Mouse (Mus musculus) gastrocnemius, postnatal 14 days (tissue): ENCODE measurements at regions not wholly inside any gene's neighbourhood (a gene's known extent, or its start where the extent isn't known, plus 50 kb on each side); places are given as distances from the start of the nearest gene placed in this dataset.

Experiments
- DNase-seq: peaks from one replicate; pipeline ENCODE4 v3.0.0; 2021; ENCODE audit warnings: mixed read lengths
- intact Hi-C: fragments of 180-260 bp; cut with DNase I; formaldehyde crosslinking; loops from one replicate; pipeline ENCODE4 v1.15.1; 2025; ENCODE audit warnings: low total_unique reads

DNA sequence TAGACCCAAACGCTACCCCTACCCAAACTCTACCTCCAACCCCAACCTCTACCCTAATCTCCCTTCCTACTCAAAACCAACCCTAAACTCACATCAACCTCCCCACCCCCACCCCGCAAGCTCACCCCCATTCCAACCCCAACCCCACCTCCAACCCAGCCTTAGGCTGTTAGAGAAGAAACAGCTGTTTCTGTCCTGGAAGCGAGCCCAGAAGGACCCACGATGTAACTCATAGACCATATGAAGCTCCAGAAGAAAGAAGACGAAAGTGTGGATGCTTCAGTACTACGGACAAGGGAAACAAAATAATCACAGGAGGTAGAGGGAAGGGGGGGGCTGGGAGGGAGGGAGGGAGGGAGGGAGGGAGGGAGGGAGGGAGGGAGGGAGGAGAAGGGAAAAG is 58.4 kb downstream of the Sox11 start:
- intact Hi-C loops = no loop called here
- DNase-seq = no peak

DNA sequence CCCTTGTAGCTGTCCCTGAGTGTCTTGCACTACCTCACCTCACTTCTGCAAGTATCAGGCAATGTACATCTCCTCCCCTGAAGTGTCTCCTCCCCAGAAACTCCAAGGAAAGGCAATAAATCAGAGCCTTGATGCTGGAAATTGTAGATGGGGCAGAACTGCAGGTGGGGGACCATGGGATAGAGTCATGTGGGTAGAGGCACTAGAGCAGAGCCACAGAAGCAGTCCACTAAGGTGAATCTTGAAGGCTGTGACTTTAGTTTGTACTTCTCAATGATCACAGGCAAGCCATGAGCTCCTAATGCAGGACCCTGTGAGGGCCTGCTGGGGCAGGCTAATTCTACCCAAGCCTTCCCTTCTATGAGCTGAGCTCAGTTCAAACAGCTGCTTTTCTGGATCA is 80.4 kb downstream of the Sox11 start:
- no peak for DNase-seq
- intact Hi-C loops = no loop called here

GRCm38 (mm10) chr12:27254125-27254524 is 88.2 kb downstream of the Sox11 start:
- intact Hi-C loops = no loop called here
- no peak for DNase-seq

- intact Hi-C loops = no loop called here
- DNase-seq = no peak
Observed at GRCm38 (mm10) chr12:27251521-27251920, 90.9 kb downstream of the Sox11 start.

DNA sequence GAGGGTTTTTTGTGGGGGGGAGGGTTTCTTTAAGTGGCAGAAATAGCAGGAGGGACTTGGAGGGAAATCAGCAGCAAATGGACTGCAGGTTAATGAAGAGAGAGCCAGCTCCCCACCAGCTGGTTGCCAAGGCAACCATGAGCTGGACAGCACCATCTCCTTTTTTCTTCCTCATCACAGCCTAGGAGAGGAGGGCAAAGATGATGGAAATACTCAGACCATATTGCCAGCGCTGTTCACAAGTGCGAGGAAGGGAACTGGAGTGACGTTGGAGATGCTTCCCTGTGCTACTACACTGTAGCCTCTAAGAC is 93.9 kb downstream of the Sox11 start:
- no peak for DNase-seq
- intact Hi-C loops = no loop called here

DNA sequence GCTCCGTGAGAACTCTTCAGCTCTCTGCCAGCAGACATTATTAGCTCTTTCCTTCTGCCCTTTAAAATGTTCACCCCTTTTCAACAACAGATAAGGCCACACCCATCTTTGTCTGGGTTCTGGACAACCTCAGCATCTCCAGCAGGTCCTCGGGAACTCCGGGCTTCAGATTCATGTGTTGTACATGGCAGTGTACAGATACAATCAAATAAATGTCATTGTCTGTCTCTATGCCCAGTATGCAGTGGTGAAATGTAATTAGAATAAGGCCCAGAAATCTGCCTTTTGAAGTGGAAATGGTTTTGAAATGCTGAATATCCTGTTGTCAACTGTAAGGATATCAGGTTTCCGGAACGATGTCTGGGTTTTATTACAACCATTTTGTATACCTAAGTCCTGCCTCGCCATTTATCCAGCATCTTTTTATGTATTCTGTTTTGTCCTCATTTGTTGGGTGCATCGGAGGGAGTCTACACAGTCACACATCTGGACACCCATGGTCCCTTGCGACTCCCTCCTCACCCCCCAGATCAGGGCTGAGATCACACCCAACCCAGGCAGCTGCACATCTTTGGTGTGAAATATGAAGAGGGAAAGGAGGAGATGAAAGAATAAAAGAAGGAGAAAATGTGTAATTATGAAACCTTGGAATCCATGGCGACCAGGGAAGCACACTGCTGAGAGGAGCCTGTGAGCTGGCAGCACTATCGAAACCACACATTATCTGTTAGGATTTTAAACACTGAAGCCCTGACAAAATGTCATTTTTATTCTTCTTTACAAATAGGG is 94.4 kb downstream of the Sox11 start:
- intact Hi-C loops = no loop called here
- DNase-seq = no peak

DNA sequence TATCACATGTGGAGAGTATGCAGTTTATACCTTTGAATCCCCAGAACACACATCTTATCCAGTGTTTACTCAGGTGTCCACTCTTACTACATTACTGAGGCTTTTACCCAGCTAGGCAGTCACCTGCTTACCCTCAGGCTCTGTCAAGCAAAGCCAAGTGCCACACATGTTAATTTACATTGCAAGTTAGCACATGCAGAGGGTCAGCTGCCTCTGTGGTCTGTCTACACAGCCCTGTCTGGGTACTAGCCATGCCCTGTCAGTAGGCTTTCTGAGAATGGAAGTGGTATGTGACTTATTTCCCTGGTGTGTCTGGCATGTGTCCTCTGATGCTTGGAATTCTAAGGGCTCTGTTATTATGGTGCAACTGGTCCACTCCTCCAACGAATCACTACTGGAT is 106.6 kb downstream of the Sox11 start:
- intact Hi-C loops = no loop called here
- no peak for DNase-seq

GRCm38 (mm10) chr12:27221541-27221940 is 120.8 kb downstream of the Sox11 start:
- intact Hi-C loops = no loop called here
- DNase-seq = no peak

GRCm38 (mm10) chr12:27201191-27201590 is 141.2 kb downstream of the Sox11 start:
- intact Hi-C loops = no loop called here

DNA sequence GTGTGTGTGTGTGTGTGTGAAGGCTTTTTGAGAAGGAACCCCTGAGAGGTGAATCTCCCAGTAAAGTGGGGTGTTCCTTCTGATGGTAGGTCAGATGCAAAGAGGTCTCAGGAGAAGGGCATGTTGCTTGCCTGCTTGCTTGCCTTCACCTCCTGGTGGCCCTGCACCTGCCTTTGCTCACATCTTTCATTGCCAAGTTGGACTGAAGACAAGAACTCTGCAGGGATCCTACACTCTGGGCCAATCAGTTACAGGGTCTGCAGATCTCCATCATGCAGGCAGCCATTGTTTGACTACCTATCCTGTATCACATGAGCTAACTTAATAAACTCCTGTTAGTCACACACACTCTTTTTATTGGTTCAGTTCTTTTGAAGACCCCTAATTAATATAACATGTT is 148.4 kb downstream of the Sox11 start:
- DNase-seq = no peak
- intact Hi-C loops = no loop called here

More at GRCm38 (mm10) chr12:27201191-27201590, 141.2 kb downstream of the Sox11 start:
- DNase-seq = no peak

- no peak for DNase-seq
- intact Hi-C loops = no loop called here
Observed at GRCm38 (mm10) chr12:27191916-27192315, 150.5 kb downstream of the Sox11 start.

DNA sequence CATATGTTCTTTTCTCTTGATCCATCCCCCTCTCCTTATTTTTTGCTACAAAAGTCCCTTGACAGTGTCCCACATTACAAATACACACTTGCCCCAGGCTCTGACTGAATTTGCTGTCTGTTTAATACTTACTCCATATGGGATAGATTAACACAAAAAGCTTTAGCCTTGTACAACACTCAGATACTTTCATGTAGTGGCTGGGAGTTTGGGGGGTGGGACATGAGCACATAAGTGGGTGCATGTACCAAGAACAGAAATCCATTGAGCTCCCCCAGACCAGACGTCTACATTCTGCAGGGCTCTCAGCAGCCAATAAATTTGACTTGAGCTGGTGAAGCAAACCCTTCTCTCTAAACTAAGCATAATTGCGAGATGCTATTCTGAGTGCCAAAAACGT is 154.9 kb downstream of the Sox11 start:
- intact Hi-C loops = no loop called here
- DNase-seq = no peak

DNA sequence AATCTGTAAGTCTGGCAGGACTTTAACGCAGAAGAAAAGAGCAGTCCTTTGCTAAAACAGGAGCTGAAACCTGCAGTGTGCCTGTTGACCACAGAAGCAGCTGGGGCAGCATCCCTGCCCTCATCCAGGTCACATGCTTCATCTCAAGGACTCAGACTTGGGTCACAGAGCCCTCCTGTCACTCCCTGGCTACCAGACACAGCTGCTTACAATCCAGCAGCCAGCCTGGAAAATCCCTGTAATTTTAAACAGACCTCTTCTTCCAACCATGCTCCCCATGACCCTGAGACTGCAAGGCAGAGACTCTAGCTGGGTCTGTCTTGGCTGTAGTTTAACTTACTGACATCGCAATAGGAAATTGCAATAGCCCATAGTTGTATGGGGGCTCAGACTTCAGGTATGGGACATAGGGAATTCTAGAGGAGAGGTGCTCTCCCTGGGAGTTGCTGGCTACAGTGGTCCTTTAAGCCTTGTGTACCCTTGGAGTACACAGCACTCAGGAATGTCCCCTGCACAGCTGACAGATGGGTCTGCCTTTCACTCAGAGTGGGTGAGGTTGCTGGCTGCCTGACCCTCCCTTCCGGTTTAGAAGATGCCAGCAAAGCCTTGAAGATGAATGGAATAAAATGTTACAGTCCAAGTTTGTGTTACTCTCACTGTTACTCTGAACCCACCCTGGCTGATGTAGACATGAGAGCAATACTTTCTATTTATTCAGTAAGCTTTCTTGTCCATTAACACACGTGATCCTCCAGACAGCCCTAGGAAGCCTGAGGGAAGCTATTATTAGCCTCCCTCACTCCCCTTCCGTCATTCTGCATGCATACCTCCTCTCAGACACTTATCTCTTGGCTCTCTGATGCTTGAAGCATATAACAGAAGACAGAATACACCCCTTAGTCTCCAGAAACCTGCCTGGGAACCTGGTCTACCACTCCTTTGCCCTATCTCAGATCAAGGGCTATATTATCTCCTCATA is 159.7 kb downstream of the Sox11 start:
- intact Hi-C loops = no loop called here
- DNase-seq = peak; percentile 7

DNA sequence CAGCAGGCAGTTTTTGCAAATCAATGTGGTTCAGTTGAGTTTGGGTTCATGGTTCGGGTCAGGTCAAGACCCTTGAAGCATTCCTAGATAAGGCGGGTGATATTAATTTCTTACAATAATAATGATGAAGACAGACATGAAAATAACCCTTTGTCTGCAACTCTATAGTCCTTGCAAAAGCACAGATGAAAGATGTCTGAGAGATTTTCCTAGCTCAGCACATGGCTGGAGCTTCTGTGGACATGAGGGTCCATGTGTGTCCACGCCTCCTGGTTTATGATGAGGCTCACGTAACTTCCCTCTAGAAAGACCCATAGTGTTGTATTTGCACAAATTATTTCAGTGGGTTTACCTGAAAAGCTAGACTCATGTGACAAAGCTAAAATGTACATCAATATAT is 168.8 kb downstream of the Sox11 start:
- DNase-seq = no peak
- intact Hi-C loops = no loop called here

- intact Hi-C loops = no loop called here
- no peak for DNase-seq
Observed at GRCm38 (mm10) chr12:27173151-27173550, 169.2 kb downstream of the Sox11 start.

GRCm38 (mm10) chr12:27171595-27171994 is 170.8 kb downstream of the Sox11 start:
- no peak for DNase-seq
- intact Hi-C loops = no loop called here

DNA sequence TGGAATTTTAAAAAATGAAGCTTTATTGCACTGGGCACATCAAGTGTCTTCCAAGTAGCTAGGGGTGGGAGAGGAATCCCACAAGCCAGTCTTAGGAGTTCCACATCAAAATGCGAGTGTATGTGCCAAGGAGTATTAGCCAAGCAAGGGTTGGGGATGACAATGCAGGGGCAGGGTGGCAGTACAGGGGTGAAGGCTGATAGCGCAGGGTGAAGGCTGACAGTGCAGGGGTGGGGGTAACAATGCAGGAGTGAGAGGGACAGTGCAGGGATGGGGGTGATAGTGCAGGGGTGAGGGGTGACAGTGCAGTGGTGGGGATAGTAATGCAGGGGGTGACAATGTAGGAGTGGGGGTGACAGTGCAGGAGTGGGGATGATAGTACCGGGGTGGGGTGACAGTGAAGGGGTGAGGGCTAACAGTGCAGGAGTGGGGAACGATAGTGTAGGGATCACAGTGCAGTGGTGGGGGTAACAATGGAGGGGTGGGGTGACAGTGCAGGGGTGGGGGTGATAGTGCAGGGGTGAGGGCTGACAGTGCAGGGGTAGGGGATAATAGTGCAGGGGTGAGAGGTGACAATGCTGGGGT is 177.4 kb downstream of the Sox11 start:
- DNase-seq = no peak
- intact Hi-C loops = no loop called here

- intact Hi-C loops = no loop called here
- no peak for DNase-seq
Observed at GRCm38 (mm10) chr12:27160063-27160686, 182.2 kb downstream of the Sox11 start.

- DNase-seq = no peak
- intact Hi-C loops = no loop called here
Observed at GRCm38 (mm10) chr12:27159416-27160062, 182.8 kb downstream of the Sox11 start.
